Mouse (Mus musculus) heart, postnatal 0 days (tissue): ENCODE data around the gene Gm47289. TPM values are rescaled to one million over a fixed set of nuclear protein-coding genes. Genes with fewer than 3 reads are reported as not detected.

Source experiments
- ATAC-seq: fragments of 200-750 bp; cut with Nextera tagmentation; 2 replicates; pipeline ENCODE4 v1.8.0; 2017; ENCODE audit warnings: low read depth, moderate number of reproducible peaks, moderate library complexity; ENCODE audit not compliant: insufficient read depth
- DNase-seq: peaks from one replicate; pipeline ENCODE4 v3.0.0-alpha.2; 2016; ENCODE audit warnings: low spot score
- H3K27ac ChIP-seq: fragments of 300-500 bp; sonication (generic); 2 replicates; pipeline ENCODE4 v1.5.1; 2014; ENCODE audit warnings: low read depth, mild to moderate bottlenecking
- H3K27me3 ChIP-seq: fragments of 300-500 bp; sonication (generic); 2 replicates; pipeline ENCODE4 v1.6.1; 2014; ENCODE audit warnings: low read length, mixed read lengths; ENCODE audit not compliant: control insufficient read depth, insufficient read depth
- H3K36me3 ChIP-seq: fragments of 300-500 bp; sonication (generic); replicated peaks from 2 replicates; pipeline ENCODE4 v1.6.1; 2014; ENCODE audit warnings: low read length, mixed read lengths; ENCODE audit not compliant: control insufficient read depth, insufficient read depth
- H3K4me1 ChIP-seq: fragments of 300-500 bp; sonication (generic); 2 replicates; pipeline ENCODE4 v1.6.1; 2014; ENCODE audit warnings: antibody characterized with exemption; ENCODE audit not compliant: control insufficient read depth, insufficient read depth
- H3K4me2 ChIP-seq: fragments of 300-500 bp; sonication (generic); 2 replicates; pipeline ENCODE4 v1.6.1; 2014; ENCODE audit warnings: low read depth, mild to moderate bottlenecking, low read length, moderate library complexity
- H3K4me3 ChIP-seq: fragments of 300-500 bp; sonication (generic); 2 replicates; pipeline ENCODE4 v1.5.1; 2014; ENCODE audit warnings: low read depth, low read length
- H3K9ac ChIP-seq: fragments of 300-500 bp; sonication (generic); replicated peaks from 2 replicates; pipeline ENCODE4 v1.6.1; 2014; ENCODE audit warnings: low read depth, low read length, mixed read lengths
- H3K9me3 ChIP-seq: fragments of 300-500 bp; sonication (generic); replicated peaks from 2 replicates; pipeline ENCODE4 v1.6.1; 2016; ENCODE audit warnings: low read length; ENCODE audit not compliant: control insufficient read depth
- CTCF ChIP-seq: IDR thresholded peaks from 2 replicates; pipeline ENCODE4 v1.5.1; 2016; ENCODE audit warnings: antibody characterized with exemption, control low read depth, low read depth
- EP300 ChIP-seq: IDR thresholded peaks from 2 replicates; pipeline ENCODE4 v1.6.1; 2016; ENCODE audit warnings: antibody characterized with exemption, low read depth
- WGBS: fragments of 180-500 bp; shearing (Covaris S2); extraction: QIAGEN DNeasy Blood & Tissue Kit; methylation state at CpG from one replicate; pipeline ENCODE4 v1.1.7; 2014; 5-methylcytosine and 5-hydroxymethylcytosine counted together
- polyA plus RNA-seq: library from polyadenylated mRNA; unstranded; fragments of >200 nt; fragmentation: Nextera tagmentation; extraction: Ambion mirVana; gene quantifications from 2 replicates; pipeline ENCODE4 v1.2.1, GENCODE M21; 2015
- total RNA-seq: library from RNA; depleted of rRNA; stranded (reverse); fragments of >200 nt; gene quantifications from 2 replicates; pipeline ENCODE4 v1.2.3, GENCODE M21; 2014; ENCODE audit warnings: low replicate concordance

Gm47289 gene
- total and polyA plus RNA-seq, 2 experiments from 2014 or later = not detected

DNA sequence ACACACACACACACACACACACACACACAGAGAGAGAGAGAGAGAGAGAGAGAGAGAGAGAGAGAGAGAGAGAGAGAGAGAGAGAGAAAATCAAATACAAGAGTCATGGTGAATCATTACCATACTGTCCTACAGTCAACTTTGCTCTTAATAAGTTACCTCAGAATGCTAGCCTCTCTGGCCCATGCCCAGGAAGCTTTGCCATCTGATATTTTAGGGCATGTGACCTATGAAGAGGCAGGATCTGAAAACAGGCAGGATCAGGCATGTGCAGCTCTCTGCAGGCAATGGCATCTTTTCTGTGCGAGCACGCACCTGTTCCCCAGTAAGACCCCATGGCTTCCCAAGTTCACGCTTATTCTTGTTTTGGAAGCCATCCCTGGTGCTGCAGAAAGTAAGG lies 1.7 kb downstream of the Gm47289 start:
- no peak overlapping the region for H3K9ac ChIP-seq
- 85% methylated on average over 3 of the region's 3 CpGs for WGBS

DNA sequence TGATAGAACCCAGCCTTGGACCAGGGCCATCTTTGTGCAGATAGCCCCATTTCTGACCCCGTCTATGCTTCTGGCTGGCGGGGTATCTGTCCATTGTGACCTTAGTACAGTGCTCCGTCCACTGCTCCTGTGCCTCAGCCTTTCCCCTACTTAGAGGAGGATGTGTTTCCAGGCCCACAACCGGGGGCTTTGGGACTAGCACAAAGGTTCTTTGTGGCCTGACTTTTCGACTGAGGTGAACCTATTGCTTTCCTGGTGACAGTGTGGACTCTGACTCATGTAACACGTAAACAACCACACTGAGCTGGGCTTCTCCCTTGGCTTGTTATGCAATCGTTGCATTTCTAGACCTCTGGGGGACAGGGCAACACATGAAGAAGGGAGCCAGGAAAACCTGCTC lies 5.8 kb downstream of the Gm47289 start:
- Histone ChIP-seq H3K27me3 (no peaks in the 10 kb centered on the region), H3K9ac (no peak overlapping the region), H3K4me1 (no peaks in the 10 kb centered on the region), H3K9me3 (no peaks in the 10 kb centered on the region), H3K27ac (no peak overlapping the region), H3K4me3 (no peak overlapping the region), H3K4me2 (no peak overlapping the region), H3K36me3 (no peaks in the 10 kb centered on the region)
- TF ChIP-seq CTCF (no peak), EP300 (no peak)
- DNase-seq (no peak), ATAC-seq (no peak)
- WGBS = 73% methylated on average over 7 of the region's 7 CpGs

More for the DNA sequence above, 1.7 kb downstream of the Gm47289 start:
- no peak overlapping the region for H3K27ac ChIP-seq
- peaks cover 20% of the 10 kb centered on the region for H3K27me3 ChIP-seq
- DNase-seq = no peak
- no peak overlapping the region for H3K4me3 ChIP-seq
- 0 out of 2 replicates have a peak, but pooled peaks cover 3% of the 10 kb centered on the region for H3K4me1 ChIP-seq
- H3K36me3 ChIP-seq = no peaks in the 10 kb centered on the region
- TF ChIP-seq CTCF (no peak), EP300 (no peak)
- no peak overlapping the region for H3K4me2 ChIP-seq
- no peak for ATAC-seq
- H3K9me3 ChIP-seq = no peaks in the 10 kb centered on the region

DNA sequence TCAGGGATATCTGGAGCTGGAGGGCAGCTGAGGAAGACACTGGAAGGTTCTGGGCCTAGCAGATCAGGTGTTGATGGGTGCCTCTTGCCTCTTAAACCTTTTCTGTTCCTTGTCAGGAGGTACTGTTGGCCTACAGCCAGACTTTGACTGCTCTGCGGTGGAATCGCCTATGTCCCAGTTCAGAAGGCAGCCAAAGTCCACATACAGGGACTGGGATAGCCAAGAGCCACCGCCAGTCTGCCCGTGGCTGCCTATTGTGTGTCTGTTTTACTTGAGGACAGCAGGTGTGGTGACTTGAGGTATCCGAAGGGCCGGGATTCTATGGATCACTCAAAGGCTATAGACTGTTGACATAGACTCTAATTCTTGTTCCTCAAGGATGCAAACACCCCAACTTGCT lies 6.6 kb downstream of the Gm47289 start:
- no peaks in the 10 kb centered on the region for H3K9me3 ChIP-seq
- no peaks in the 10 kb centered on the region for H3K4me1 ChIP-seq
- ATAC-seq (no peak), DNase-seq (no peak)
- no peak overlapping the region for H3K27ac ChIP-seq
- H3K4me2 ChIP-seq = no peak overlapping the region
- no peak for TF ChIP-seq CTCF
- no peak for TF ChIP-seq EP300
- H3K36me3 ChIP-seq = no peaks in the 10 kb centered on the region
- H3K9ac ChIP-seq = no peak overlapping the region
- H3K27me3 ChIP-seq = no peaks in the 10 kb centered on the region
- no peak overlapping the region for H3K4me3 ChIP-seq
- WGBS = 73% methylated on average over 6 of the region's 6 CpGs

DNA sequence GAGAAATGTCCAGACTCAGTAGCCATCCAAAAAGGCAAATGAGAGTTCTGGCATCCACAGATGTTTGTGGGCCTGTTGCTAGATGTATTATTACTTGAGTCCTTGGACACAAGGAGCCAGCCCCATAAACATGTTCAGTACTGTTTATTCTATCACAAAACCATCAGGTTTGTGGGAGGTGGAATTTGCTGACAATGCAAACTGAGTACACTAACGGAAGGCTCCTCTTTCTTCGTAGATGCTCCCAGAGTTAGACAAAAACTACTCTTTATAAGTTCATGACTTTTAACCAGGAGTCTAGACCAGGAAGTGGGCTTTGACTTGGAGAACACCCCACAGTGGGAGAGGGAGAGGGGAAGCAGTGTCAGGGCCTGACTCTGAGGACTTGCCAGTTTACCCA lies 8.6 kb downstream of the Gm47289 start:
- H3K27ac ChIP-seq = no peak overlapping the region
- no peaks in the 10 kb centered on the region for H3K36me3 ChIP-seq
- H3K4me2 ChIP-seq = no peak overlapping the region
- no peak for DNase-seq
- H3K9ac ChIP-seq = no peak overlapping the region
- H3K27me3 ChIP-seq = no peaks in the 10 kb centered on the region
- 87% methylated on average over 2 of the region's 2 CpGs for WGBS
- TF ChIP-seq EP300 (no peak), CTCF (no peak)
- no peaks in the 10 kb centered on the region for H3K9me3 ChIP-seq
- no peak for ATAC-seq
- H3K4me1 ChIP-seq = no peaks in the 10 kb centered on the region
- H3K4me3 ChIP-seq = no peak overlapping the region

DNA sequence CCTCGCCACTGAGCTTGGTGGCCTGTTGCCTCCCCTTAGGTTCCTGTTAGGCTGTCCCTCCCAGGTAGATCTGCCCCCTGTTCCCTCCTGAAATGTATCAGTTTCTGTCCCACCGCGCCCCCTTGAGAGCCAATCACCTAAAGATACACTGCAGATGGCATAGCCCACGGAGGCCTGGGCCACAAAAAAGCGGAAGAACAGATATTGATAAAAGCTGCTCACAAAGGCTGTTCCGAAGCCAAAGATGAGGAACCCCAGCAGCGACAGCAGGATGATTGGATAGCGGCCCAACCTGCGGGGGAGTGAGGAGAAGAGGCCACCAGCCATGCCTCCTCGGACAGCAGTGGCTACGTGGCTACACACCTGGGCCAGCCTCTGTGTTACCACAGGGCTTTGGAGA lies 20.3 kb downstream of the Gm47289 start:
- H3K4me1 ChIP-seq = no peaks in the 10 kb centered on the region
- ATAC-seq = no peak
- no peaks in the 10 kb centered on the region for H3K27me3 ChIP-seq
- H3K9ac ChIP-seq = no peak overlapping the region
- no peak overlapping the region for H3K4me2 ChIP-seq
- no peaks in the 10 kb centered on the region for H3K9me3 ChIP-seq
- TF ChIP-seq EP300 (no peak), CTCF (no peak)
- no peak overlapping the region for H3K4me3 ChIP-seq
- no peaks in the 10 kb centered on the region for H3K36me3 ChIP-seq
- DNase-seq = no peak
- 76% methylated on average over 11 of the region's 11 CpGs for WGBS
- H3K27ac ChIP-seq = no peak overlapping the region

DNA sequence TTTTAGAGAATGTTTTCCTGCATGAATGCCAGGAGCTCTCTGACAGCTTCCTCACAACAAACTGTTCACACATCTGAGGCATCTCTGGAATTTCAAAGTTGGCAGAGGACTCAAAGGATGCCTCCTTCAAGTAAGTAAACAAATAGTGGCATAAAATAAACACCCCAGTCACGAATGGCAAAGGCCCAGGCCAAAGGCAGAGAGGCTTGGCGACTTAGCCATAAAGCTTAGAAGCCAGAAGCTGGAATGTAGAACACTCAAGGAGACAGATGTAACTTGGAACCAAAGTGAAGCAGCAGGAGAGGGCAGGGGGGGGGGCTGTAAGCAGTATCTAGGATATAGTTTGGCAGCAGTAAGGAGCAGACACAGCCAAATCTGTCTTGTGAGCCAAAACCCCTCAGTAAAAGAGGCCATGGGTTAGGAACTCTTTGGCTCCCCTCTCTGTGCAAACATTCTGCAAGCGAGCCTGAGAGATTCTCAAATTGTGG lies 22.3 kb downstream of the Gm47289 start:
- 31% methylated on average over 3 of the region's 3 CpGs for WGBS
- ATAC-seq (no peak), DNase-seq (no peak)

More for the DNA sequence above, 22.3 kb downstream of the Gm47289 start:
- Histone ChIP-seq H3K4me3 (no peak overlapping the region), H3K27ac (no peak overlapping the region), H3K4me1 (no peaks in the 10 kb centered on the region), H3K27me3 (no peaks in the 10 kb centered on the region), H3K36me3 (no peaks in the 10 kb centered on the region), H3K9me3 (no peaks in the 10 kb centered on the region), H3K4me2 (no peak overlapping the region), H3K9ac (no peak overlapping the region)
- no peak for TF ChIP-seq EP300
- no peak for TF ChIP-seq CTCF
